Mouse (Mus musculus) T-helper 1 cell (primary cell): ENCODE measurements around the gene Kctd11.

Experiments
- in situ Hi-C: fragments of 300-600 bp; cut with MboI, MseI; formaldehyde crosslinking; loops from one replicate; pipeline ENCODE4 v1.15.1; 2025; ENCODE audit warnings: high pct_unique_total_duplicates

The Kctd11 gene

GRCm38 (mm10) chr11:69912716-69913530 is 31.7 kb upstream of the Kctd11 start:
- in situ Hi-C loops = no loop called here

DNA sequence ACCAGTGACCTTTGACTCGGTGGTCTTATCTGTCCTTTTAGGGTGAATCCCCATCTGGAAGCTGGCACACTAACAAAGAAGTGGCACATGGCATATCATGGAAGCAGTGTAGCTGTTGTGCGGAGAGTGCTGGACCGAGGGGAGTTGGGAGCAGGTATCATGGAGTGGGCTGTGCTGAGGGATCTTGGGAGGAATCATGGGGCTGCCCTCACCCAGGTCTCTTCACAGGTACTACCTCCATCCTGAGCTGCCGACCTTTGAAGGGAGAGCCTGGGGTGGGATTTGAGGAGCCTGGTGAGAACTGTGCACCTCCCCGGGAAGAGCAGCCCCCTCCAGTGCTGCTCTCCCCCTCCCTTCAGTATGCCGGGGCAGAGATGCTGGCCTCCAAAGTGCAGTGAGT is 30.5 kb upstream of the Kctd11 start:
- in situ Hi-C loops = no loop called here

DNA sequence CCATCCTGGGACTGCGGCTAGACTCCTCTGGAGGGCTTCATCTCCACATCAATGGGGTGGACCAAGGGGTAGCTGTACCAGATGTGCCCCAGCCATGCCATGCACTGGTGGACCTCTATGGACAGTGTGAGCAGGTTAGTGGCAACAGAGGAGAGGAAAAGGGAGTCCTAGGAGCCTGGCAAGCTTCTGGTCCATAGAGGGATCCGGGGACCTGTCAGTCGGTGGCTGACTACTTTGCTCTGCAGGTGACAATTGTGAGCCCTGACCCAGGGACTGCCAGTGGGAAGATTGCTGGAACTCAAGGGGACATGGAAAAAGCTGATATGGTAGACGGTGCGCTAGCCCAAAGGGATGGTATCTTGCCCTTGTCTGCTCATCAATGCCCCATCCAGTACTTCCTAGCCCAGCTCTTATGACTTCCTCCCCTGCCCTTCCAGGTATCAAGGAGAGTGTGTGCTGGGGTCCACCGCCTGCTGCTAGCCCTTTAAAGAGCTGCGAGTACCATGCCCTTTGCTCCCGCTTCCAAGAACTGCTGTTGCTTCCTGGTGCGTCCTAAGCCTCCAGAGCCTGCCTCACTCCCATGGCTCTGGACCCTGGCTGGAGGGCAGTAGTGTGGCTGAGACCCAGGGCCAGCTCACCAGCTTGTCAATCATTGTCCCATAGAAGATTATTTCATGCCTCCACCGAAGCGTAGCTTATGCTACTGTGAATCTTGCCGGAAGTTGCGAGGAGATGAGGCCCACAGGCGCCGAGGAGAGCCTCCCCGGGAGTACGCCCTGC is 29.8 kb upstream of the Kctd11 start:
- in situ Hi-C loops = no loop called here

GRCm38 (mm10) chr11:69910177-69910576 is 29.0 kb upstream of the Kctd11 start:
- in situ Hi-C loops = no loop called here

DNA sequence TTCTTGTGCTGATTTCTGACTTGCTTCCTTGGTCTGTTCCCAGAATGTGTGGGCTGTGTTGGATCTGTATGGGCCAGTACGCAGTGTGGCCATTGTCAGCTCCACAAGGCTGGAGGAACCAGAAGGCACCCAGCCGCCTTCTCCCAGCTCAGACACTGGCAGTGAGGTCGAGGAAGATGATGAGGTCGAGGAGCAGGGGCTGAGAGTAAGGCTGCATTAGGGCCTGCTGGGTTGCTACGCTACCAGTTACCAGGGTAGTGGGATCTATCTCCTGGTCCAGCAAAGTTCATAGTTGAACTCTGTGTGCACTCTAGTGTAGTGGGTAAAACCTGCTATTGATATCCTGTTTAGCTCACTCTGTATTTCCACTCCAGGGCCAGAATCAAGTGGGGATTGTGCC is 28.0 kb upstream of the Kctd11 start:
- in situ Hi-C loops = no loop called here

GRCm38 (mm10) chr11:69908645-69909044 is 27.4 kb upstream of the Kctd11 start:
- in situ Hi-C loops = no loop called here

DNA sequence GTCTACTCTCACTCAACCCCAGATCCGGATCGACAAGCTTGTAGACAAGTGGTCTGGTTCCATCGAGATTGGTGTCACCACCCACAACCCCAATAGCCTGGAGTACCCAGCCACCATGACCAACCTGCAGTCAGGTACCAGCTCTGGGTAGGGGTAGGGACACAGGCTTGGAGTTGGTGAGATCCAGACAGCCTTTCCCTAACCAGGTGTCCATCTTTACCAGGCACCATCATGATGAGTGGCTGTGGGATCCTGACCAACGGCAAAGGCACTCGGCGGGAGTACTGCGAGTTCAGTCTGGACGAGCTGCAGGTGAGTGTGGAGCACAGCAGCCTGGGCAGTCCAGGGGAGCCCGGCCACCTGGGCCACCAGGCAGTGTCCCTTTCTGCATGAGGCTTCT is 23.1 kb upstream of the Kctd11 start:
- in situ Hi-C loops = no loop called here

GRCm38 (mm10) chr11:69902972-69903371 is 21.8 kb upstream of the Kctd11 start:
- in situ Hi-C loops = no loop called here

DNA sequence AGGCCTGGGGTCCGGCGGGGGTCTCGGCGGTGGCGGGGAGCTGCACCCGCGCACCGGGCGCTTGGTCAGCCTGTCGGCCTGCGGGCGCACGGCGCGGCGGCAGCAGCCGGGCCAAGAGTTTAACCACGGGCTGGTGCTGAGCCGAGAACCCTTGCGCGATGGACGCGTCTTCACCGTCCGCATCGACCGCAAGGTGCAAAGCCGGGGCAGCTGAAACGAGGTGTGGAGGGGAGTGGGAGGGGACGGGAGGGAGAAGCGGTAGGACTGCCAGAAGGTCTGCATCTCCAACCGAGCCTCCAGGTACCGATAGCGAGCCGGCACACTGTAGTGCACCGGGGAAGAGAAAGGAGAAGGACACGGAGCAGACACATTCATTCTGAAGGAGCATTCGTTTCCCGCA is 20.8 kb upstream of the Kctd11 start:
- in situ Hi-C loops = no loop called here

DNA sequence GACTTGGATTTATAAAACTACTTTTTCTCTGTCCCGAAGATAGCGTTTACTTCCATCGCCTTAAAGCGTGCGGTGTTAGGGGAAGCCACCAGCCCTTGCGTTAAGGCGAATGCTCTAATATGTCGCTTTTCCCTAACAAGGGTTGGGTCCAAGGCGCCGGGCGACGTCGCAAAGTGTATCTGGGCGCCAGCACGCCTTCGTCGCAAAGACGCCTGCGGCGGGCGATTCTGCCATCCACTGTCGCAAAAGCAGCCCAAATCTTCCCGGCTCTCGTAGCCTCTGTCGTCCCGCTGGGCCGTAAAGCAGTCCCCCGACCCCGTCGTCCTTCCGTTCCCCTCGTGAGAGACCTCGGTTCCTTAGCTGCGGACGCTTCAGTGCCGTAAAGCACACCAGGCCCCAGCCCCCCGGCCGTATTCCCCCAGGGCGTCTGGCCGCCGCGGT is 20.2 kb upstream of the Kctd11 start:
- in situ Hi-C loops = no loop called here

DNA sequence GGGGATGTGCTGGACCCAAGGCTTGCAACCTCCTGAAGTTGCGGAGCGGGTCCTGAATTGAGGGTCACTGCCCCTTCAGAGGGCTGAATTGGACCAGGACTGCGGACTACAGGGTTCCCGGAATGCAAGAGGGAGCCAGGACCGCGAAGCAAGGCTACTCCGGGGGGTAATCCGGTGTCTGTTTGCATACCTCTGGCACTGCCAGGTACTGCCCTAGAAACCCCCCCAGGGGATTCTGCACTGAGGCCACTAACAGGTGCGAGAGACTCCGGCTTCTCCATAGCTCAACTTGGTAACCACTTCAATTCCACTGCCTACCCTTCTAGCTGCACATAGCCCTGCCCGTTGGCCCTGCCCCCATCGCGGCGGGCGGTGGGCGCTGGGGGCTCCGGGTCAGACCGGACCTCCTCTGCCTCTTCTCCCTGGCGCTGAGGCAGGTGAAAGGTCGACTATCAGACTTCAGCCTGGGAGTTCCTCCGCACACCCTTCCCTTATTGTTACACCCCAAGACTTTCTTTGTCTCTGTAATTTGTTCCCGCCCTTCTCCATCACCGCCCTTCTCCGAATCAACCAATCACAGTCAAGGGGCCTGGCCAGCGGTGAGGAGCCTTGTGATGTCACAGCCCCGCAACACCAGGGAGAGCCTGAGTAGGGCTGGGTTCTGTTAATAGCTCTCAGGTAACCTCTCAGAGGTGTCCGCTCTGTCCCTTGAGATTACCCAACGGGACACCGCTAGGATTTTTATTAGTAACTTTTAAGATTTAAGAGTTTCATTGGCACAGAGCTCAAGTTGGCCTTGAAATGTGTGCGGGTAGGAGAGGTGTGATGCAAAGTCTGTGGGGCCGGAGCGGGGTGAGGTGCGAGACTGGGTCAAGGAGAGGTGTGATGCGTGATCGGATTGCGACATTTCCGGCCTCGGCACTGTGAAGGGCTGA is 19.5 kb upstream of the Kctd11 start, which contains the start of the genes 2810408A11Rik and Neurl4:
TSS of gene 2810408A11Rik (minus strand) at position 517 of the 935 bp plus-strand sequence.
TSS of gene Neurl4 (plus strand) at position 602 of the 935 bp plus-strand sequence.
- in situ Hi-C loops = no loop called here

DNA sequence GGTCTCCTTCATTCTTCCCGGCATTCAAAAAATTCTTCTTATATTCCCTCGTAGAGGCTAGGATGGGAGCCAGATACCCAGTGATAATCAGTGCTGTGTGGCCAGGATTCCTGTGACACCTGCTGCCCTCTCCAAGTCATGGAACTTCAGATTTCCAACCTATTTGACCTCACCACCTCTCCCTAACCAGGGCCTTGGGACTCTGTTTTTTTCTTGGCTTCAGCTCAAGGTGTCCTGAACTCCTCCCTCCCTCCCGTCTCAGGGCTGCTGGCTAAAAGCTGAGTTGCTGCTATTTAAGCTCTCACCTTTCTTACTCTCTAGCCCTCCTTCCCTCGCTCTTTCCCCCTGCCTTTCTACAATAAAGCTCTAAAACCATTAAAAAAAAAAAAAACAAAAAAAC is 18.7 kb upstream of the Kctd11 start:
- in situ Hi-C loops = no loop called here

DNA sequence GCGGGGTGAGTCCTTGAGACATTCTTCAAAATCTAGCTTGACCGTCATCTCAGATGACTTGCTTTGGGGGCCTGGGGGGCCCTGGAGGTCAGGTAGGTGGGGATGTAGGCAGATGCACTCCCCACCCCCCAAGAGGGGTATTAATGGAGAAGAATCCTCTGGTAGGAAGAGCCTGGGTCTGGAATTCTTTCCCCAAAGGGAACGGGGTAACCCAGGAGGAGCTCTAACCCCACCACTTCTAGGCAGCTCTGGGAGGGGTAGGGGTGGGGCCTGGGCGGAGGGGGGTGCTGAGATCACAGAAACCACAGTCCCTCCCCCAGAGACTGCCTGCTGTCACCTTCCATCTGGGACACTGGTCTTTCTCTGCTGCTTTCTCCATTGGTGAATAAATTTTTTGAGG is 14.1 kb upstream of the Kctd11 start, which contains the start of gene Acap1:
TSS of gene Acap1 (minus strand) at position 249 of the 400 bp plus-strand sequence.
- in situ Hi-C loops = no loop called here

- in situ Hi-C loops = no loop called here
These were observed 13.5 kb upstream of the Kctd11 start for GRCm38 (mm10) chr11:69894671-69895070.

DNA sequence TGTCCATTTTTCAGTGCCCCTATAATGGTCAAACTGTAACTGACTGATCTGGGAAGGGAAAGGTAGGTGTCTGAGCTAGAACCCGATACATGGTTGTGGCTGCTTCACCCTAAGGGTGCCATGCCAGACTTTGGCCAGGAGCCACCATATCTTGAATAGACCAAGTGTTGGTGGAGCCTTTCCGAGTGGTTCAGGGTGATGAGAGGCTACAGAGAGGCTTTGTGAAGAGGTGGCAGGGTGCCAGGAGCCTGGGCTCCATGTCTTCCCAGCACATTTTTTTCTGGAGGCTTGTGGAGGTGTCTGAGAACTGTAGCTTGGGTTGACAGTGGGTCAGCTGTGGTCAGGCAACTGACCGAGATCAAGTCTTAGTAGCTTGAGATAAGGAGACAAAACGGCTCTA is 10.3 kb upstream of the Kctd11 start:
- in situ Hi-C loops = no loop called here

GRCm38 (mm10) chr11:69886907-69887635 is 5.9 kb upstream of the Kctd11 start:
- in situ Hi-C loops = no loop called here

GRCm38 (mm10) chr11:69884663-69885062 is 3.5 kb upstream of the Kctd11 start:
- in situ Hi-C loops = no loop called here

GRCm38 (mm10) chr11:69884240-69884639 is 3.0 kb upstream of the Kctd11 start:
- in situ Hi-C loops = no loop called here

GRCm38 (mm10) chr11:69883527-69884151 is 2.4 kb upstream of the Kctd11 start:
- in situ Hi-C loops = no loop called here

DNA sequence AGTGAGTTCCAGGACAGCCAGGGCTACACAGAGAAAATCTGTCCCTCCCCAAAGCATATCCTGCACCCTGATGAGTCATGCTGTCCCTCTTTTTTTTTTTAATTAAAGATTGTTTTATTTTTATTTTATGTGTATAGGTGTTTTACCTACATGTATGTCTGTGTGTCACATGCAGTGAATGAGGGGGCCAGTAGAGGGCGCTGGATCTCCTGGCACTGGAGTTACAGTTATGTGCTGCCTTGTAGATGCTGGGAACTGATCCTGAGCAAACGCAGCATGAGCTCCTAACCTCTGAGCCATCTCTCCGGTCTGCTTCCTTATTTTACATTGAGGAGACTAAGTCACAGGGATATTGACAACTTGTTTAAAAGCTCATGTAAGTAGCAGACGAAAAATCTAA is 1.9 kb upstream of the Kctd11 start:
- in situ Hi-C loops = no loop called here
